Mouse (Mus musculus): ENCODE data around the gene Kpna2. TPM values are rescaled to one million over a fixed set of nuclear protein-coding genes. Genes with fewer than 3 reads are reported as not detected.

Gene Kpna2
- polyA plus RNA-seq, 1 experiment = 150 TPM

DNA sequence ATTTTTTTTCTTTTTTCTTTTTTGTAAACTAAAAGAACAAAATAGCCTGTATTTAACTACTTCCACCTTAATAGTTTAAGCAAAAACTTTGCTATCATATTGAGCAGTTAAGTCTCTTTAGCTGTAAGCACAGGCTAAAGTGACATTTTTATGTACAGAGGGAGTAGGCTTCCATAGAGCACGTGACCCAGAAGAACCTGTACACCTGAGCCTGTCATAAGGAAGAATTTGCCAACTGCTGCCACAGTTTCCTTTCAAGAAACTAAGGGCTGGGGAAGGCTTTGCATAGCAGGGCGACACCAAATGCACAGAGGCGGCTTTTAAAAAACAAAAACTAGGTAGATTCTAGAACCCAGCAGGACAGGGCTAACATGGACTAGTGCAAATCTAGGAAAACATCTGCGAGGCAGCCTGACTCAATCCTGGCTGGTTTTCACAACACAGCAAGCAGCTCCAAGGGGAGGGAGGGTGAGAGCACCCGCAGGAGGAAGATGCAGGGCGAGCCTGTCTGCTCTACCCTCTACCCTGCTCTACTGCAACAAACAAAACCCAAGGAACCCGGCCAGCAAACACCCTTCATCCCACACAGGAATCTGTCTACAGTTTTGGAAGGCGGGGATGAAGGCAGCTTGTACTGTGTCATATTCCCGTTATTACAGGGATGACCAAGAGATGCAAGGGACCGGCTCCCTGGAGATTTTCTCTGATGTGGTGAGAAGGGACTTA lies 34.9 kb upstream of the Kpna2 start:
- H3K27me3 ChIP-seq (ENCODE audit: control insufficient read depth, insufficient read depth, low read length) = no peaks in the 10 kb centered on the region
- H3K4me1 ChIP-seq (ENCODE audit: control insufficient read depth, insufficient read depth, low read length) = peaks cover 3% of the 10 kb centered on the region
- H3K36me3 ChIP-seq (ENCODE audit: control insufficient read depth, insufficient read depth, low read length) = no peaks in the 10 kb centered on the region; the same call in 1 of the 2 replicates
- no peak for TF ChIP-seq CTCF (IDR thresholded peaks at IDR 0.05; ENCODE audit: control insufficient read depth, insufficient read depth, insufficient replicate concordance, low read depth, low read length)
- no peak for TF ChIP-seq POLR2A (IDR thresholded peaks at IDR 0.05; ENCODE audit: control insufficient read depth, low read depth, low read length)
- H3K27ac ChIP-seq (ENCODE audit: control insufficient read depth, insufficient read depth, low read depth, low read length) = no peak overlapping the region
- H3K4me3 ChIP-seq (ENCODE audit: control insufficient read depth, low read depth, low read length) = no peak overlapping the region

DNA sequence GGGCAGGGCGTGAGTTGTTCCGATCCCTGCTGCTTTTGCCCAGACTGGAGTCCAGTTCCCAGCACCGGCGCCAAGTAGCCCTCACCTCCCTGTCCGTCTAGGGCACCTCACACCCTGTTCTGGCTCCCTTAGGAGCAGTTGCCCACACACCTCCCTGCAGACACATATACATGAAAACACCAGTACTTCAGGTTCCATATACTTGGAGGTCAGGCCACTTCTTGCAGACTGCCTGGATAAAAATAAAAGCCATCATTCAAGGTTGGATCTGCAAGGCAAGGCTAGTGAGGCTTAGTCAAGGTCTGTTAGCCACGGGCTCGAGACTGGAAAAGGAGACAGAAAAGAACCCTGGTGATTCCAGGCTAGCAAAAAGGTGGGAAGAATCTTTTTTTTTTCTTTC lies 32.3 kb upstream of the Kpna2 start:
- peaks cover 10% of the 10 kb centered on the region for H3K4me1 ChIP-seq (ENCODE audit: control insufficient read depth, insufficient read depth, low read length)
- H3K36me3 ChIP-seq (ENCODE audit: control insufficient read depth, insufficient read depth, low read length) = no peaks in the 10 kb centered on the region; the same call in 1 of the 2 replicates
- H3K27me3 ChIP-seq (ENCODE audit: control insufficient read depth, insufficient read depth, low read length) = no peaks in the 10 kb centered on the region
- no peak overlapping the region for H3K27ac ChIP-seq (ENCODE audit: control insufficient read depth, insufficient read depth, low read depth, low read length)
- TF ChIP-seq POLR2A (IDR thresholded peaks at IDR 0.05; ENCODE audit: control insufficient read depth, low read depth, low read length) (no peak), CTCF (IDR thresholded peaks at IDR 0.05; ENCODE audit: control insufficient read depth, insufficient read depth, insufficient replicate concordance, low read depth, low read length) (no peak)
- no peak overlapping the region for H3K4me3 ChIP-seq (ENCODE audit: control insufficient read depth, low read depth, low read length)

DNA sequence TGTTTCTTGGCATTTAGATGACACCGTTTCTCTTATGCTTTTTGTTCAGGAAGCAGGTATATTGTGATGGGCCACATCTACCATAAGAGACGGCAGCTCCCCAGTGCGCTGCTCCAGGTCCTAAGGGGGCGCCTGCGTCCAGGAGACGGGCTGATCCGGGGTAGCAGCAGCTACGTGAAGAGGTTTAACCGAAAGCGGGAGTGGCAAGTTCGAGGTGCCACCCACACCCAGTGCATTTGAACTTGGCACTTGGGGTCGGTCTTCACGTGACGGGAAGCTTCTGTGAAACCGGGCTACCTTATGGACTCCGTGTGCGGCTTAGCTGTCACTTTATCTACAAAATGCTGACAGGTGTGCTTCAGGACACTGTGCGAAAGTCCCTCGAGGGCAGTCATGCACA lies 30.2 kb upstream of the Kpna2 start:
- Histone ChIP-seq H3K4me3 (ENCODE audit: control insufficient read depth, low read depth, low read length) (no peak overlapping the region), H3K27ac (ENCODE audit: control insufficient read depth, insufficient read depth, low read depth, low read length) (no peak overlapping the region), H3K27me3 (ENCODE audit: control insufficient read depth, insufficient read depth, low read length) (no peaks in the 10 kb centered on the region), H3K4me1 (ENCODE audit: control insufficient read depth, insufficient read depth, low read length) (peaks cover 14% of the 10 kb centered on the region), H3K36me3 (ENCODE audit: control insufficient read depth, insufficient read depth, low read length) (no peaks in the 10 kb centered on the region)
- no peak for TF ChIP-seq POLR2A (IDR thresholded peaks at IDR 0.05; ENCODE audit: control insufficient read depth, low read depth, low read length)
- TF ChIP-seq CTCF (IDR thresholded peaks at IDR 0.05; ENCODE audit: control insufficient read depth, insufficient read depth, insufficient replicate concordance, low read depth, low read length) = no peak

DNA sequence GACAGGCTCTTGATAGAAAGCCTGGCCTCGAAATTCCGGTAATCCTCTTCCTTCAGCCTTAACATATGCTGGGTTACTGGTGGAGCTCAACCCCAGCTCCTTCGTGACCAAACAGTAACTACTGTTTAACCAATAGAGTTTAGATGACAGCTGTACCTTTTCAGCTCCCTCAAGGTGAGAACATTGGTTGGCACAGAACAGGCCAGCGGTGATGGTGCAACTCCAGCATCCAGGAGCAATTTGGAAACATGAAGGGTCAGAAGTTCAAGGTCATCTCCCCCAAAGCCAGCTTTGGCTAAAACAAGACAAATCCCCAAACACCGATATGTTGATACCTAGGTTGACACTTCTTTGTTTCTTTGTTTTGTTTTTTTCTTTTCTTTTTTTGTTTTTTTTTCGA lies 29.4 kb upstream of the Kpna2 start:
- Histone ChIP-seq H3K4me1 (ENCODE audit: control insufficient read depth, insufficient read depth, low read length) (peaks cover 14% of the 10 kb centered on the region), H3K27ac (ENCODE audit: control insufficient read depth, insufficient read depth, low read depth, low read length) (no peak overlapping the region), H3K36me3 (ENCODE audit: control insufficient read depth, insufficient read depth, low read length) (no peaks in the 10 kb centered on the region), H3K4me3 (ENCODE audit: control insufficient read depth, low read depth, low read length) (peak overlapping the region; percentile 70; the same call in 1 of the 2 replicates), H3K27me3 (ENCODE audit: control insufficient read depth, insufficient read depth, low read length) (no peaks in the 10 kb centered on the region)
- TF ChIP-seq POLR2A (IDR thresholded peaks at IDR 0.05; ENCODE audit: control insufficient read depth, low read depth, low read length) = no peak
- TF ChIP-seq CTCF (IDR thresholded peaks at IDR 0.05; ENCODE audit: control insufficient read depth, insufficient read depth, insufficient replicate concordance, low read depth, low read length) = no peak

DNA sequence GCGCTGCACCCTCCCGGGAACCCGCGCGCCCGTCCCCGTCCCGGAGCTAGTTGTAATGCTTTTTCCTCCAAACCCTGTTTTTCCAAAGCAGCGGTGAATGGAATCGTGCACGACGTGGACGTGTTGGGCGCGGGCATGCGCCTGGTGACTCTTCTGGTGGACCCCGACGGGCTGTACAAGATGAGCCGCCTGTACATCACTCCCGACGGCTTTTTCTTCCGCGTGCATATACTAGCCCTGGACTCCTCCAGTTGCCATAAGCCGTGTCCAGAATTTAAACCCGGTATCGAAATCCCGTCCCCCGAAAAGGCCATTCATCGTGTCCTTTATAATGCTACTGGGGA lies 28.9 kb upstream of the Kpna2 start:
- H3K4me3 ChIP-seq (ENCODE audit: control insufficient read depth, low read depth, low read length) = peak overlapping the region; percentile 70
- TF ChIP-seq CTCF (IDR thresholded peaks at IDR 0.05; ENCODE audit: control insufficient read depth, insufficient read depth, insufficient replicate concordance, low read depth, low read length) (no peak), POLR2A (IDR thresholded peaks at IDR 0.05; ENCODE audit: control insufficient read depth, low read depth, low read length) (no peak)
- H3K36me3 ChIP-seq (ENCODE audit: control insufficient read depth, insufficient read depth, low read length) = no peaks in the 10 kb centered on the region
- no peaks in the 10 kb centered on the region for H3K27me3 ChIP-seq (ENCODE audit: control insufficient read depth, insufficient read depth, low read length)
- peaks cover 14% of the 10 kb centered on the region for H3K4me1 ChIP-seq (ENCODE audit: control insufficient read depth, insufficient read depth, low read length)
- no peak overlapping the region for H3K27ac ChIP-seq (ENCODE audit: control insufficient read depth, insufficient read depth, low read depth, low read length)

DNA sequence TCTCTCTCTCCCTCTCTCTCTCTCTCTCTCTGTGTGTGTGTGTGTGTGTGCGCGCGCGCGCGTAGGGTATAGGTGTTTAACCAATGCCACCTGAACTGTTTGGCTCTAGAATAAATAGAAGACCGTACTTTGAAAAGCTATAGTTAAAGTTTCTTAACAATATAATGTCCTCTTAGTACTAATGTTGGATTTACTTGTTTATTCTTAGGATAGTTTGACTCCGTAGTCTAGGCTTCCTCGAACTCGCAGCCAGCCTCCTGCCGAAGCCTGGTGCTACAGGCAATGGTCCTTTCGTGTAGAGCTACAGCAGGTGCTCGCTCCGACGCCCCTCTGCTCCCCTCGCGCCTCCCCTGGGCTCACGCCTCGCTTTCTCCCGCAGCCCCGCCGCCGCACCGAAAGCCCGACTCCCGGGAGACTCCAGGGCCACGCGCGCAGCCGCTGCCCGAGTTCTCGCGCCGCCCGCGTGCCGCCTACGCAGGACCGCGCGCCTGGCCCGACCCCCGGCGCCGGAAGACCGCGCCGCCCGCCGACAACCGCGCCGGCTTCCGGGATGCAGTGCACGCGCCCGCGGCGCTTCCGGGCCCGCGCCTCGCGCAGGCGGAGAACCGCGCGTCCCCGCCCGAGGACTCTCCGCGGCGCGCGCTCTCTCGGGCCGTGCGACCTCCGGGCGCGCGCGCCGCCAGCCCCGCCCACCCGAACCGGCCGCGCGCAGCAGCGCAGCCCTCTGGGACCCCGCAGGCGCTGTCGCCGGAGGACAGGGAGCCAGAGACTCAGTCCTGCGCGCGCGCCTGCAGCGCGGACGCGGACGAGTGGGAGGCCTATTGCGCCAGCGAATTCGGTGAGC lies 28.3 kb upstream of the Kpna2 start:
- Histone ChIP-seq H3K4me1 (ENCODE audit: control insufficient read depth, insufficient read depth, low read length) (peaks cover 14% of the 10 kb centered on the region), H3K4me3 (ENCODE audit: control insufficient read depth, low read depth, low read length) (peak overlapping the region; percentile 70), H3K27ac (ENCODE audit: control insufficient read depth, insufficient read depth, low read depth, low read length) (no peak overlapping the region), H3K36me3 (ENCODE audit: control insufficient read depth, insufficient read depth, low read length) (no peaks in the 10 kb centered on the region), H3K27me3 (ENCODE audit: control insufficient read depth, insufficient read depth, low read length) (no peaks in the 10 kb centered on the region)
- peak; percentile 25; the same call in 1 of the 2 replicates for TF ChIP-seq POLR2A (IDR thresholded peaks at IDR 0.05; ENCODE audit: control insufficient read depth, low read depth, low read length)
- TF ChIP-seq CTCF (IDR thresholded peaks at IDR 0.05; ENCODE audit: control insufficient read depth, insufficient read depth, insufficient replicate concordance, low read depth, low read length) = no peak
